Mouse (Mus musculus) E14TG2a.4 (cell line): ENCODE measurements at regions not wholly inside any gene's neighbourhood (a gene's known extent, or its start where the extent isn't known, plus 50 kb on each side); places are given as distances from the start of the nearest gene placed in this dataset.

Experiments used
- CTCF ChIP-seq: conservative IDR thresholded peaks from 2 replicates; pipeline ENCODE4 v1.5.1; 2014; ENCODE audit warnings: low read length
- POU5F1 ChIP-seq: IDR thresholded peaks from 2 replicates; pipeline ENCODE4 v1.6.1; 2014; ENCODE audit warnings: low read length, borderline replicate concordance

GRCm38 (mm10) chr11:71480094-71480493 is 249.6 kb upstream of the Nlrp1b start:
- no peak for TF ChIP-seq CTCF
- no peak for TF ChIP-seq POU5F1
